Mouse (Mus musculus) small intestine, adult 2 months (tissue): ENCODE results near the gene Gm7879.

Experiments used
- CTCF ChIP-seq: fragments of 200-500 bp; IDR thresholded peaks from 2 replicates; pipeline ENCODE4 v1.5.1; 2012; ENCODE audit warnings: low read depth, mild to moderate bottlenecking, control low read depth, inconsistent platforms, low read length, moderate library complexity, mixed read lengths; ENCODE audit not compliant: insufficient replicate concordance, insufficient read length; ENCODE audit errors: extremely low read depth
- POLR2A ChIP-seq: fragments of 200-500 bp; IDR thresholded peaks from 2 replicates; pipeline ENCODE4 v1.6.1; 2012; ENCODE audit warnings: low read depth, mild to moderate bottlenecking, control low read depth, inconsistent platforms, low read length, moderate library complexity

GRCm38 (mm10) chr5:43915261-43915886 is 2.4 kb downstream of the Gm7879 start:
- TF ChIP-seq CTCF (no peak), POLR2A (no peak)
